Mouse (Mus musculus): ENCODE results near the gene Ywhah. TPM values are rescaled to one million over a fixed set of nuclear protein-coding genes. Genes with fewer than 3 reads are reported as not detected.

Gene Ywhah
- 113 TPM for total RNA-seq (2023)

GRCm38 (mm10) chr5:33018561-33019425 lies at the start of gene Ywhah:
Gene Ywhah, plus strand, starts transcription at chr5:33018816.

Other genes starting within 250 kb of the Ywhah start
- gene Pisd, start 233.2 kb upstream of the Ywhah start, total RNA-seq (2023), result 38.7 TPM
- gene Gm20671, start 191.7 kb upstream of the Ywhah start, total RNA-seq (2023), result not detected
- gene Prr14l, start 164.6 kb upstream of the Ywhah start, total RNA-seq (2023), result 43.7 TPM
- 47.9 TPM for gene Depdc5, start 155.1 kb upstream of the Ywhah start, total RNA-seq (2023)
- gene Slc5a1, start 85.4 kb downstream of the Ywhah start, total RNA-seq (2023), result not detected
- 1.7 TPM for gene Spon2, start 199.6 kb downstream of the Ywhah start, total RNA-seq (2023)